Mouse (Mus musculus): Measurements from ENCODE around the gene Cabin1. TPM values are rescaled to one million over a fixed set of nuclear protein-coding genes. Genes with fewer than 3 reads are reported as not detected.

Gene Cabin1
- polyA plus RNA-seq, 2 experiments, result 11.2 to 13.7 TPM

DNA sequence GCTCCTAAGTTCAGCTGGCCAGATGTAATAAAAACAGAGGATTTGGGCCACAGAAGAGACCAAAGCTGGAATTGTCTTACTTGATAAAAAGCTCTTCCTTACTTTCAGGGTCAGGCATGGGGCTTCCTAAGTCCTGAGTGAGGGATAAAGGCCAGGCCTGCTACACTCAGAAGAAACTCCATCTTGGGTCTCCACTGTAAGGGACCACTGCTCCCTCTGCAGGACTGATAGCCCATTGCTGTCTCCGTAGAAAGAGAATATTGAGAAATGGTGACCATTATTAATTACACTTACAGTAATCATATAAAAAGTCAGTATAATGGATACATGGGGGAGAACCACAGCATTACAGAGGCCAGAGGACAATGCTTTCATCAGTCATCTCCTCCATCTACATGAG, 60.6 kb downstream of the Cabin1 start:
- Histone ChIP-seq H3K4me1 (replicated peaks; ENCODE audit: control insufficient read depth in 2 of 2, insufficient read depth in 2 of 2, low read length in 1 of 2) (peaks cover 44 to 51% of the 10 kb centered on the region in 2 experiments), H3K9ac (replicated peaks) (no peak overlapping the region), H3K4me2 (ENCODE audit: low read depth) (no peak overlapping the region), H3K4me3 (ENCODE audit: insufficient read depth in 1 of 2, low read depth in 2 of 2, low read length in 2 of 2) (no peak overlapping the region), H3K27me3 (ENCODE audit: control insufficient read depth, insufficient read depth, low read length) (no peaks in the 10 kb centered on the region), H3K36me3 (replicated peaks; ENCODE audit: control insufficient read depth, insufficient read depth, low read depth) (peaks cover 20% of the 10 kb centered on the region), H3K27ac (peak overlapping the region; percentile 20; the same call in 1 of the 2 replicates), H3K9me3 (ENCODE audit: control insufficient read depth, low read length) (no peaks in the 10 kb centered on the region)
- no peak for ATAC-seq (ENCODE audit: insufficient read depth)
- no peak for DNase-seq (ENCODE audit: low read depth in 3 of 3, low spot score in 3 of 3)
- 90% methylated on average over 1 of the region's 1 CpGs for WGBS (ENCODE audit: insufficient replicate concordance)
- TF ChIP-seq EP300 (IDR thresholded peaks at IDR 0.05; ENCODE audit: low read depth) (no peak), CTCF (IDR thresholded peaks at IDR 0.05; ENCODE audit: low read depth) (peak; percentile 54)

DNA sequence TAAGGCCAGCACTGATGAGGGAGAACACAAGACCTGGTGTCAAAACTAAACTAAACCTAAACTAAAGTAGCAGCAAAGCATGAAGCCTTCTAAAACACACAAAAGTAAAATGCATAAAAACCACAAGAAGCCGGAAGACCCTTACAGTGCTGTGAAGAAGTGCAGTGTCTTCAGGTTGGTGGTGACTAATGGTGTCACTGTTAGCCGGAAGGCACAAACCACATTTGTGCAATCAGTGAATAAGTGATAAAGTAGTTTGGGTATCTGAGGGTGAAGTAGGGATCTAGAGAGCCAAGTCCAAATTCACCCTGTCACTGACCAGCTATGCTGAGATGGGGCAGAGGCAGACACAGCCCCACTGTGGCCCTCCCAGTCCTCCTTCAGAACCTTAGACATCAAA, 61.6 kb downstream of the Cabin1 start:
- WGBS (ENCODE audit: insufficient replicate concordance), result 64% methylated on average over 2 of the region's 2 CpGs
- Histone ChIP-seq H3K4me2 (ENCODE audit: low read depth) (no peak overlapping the region), H3K27me3 (ENCODE audit: control insufficient read depth, insufficient read depth, low read length) (no peaks in the 10 kb centered on the region), H3K9me3 (ENCODE audit: control insufficient read depth, low read length) (no peaks in the 10 kb centered on the region), H3K4me1 (replicated peaks; ENCODE audit: control insufficient read depth in 2 of 2, insufficient read depth in 2 of 2, low read length in 1 of 2) (peaks cover 47 to 53% of the 10 kb centered on the region in 2 experiments), H3K9ac (replicated peaks) (0 out of 2 replicates have a peak overlapping the region, but pooled peaks have one; percentile 10), H3K4me3 (ENCODE audit: insufficient read depth in 1 of 2, low read depth in 2 of 2, low read length in 2 of 2) (no peak overlapping the region), H3K36me3 (replicated peaks; ENCODE audit: control insufficient read depth, insufficient read depth, low read depth) (peaks cover 17% of the 10 kb centered on the region), H3K27ac (peak overlapping the region; percentile 35; the same call in 1 of the 2 replicates)
- no peak for DNase-seq (ENCODE audit: low read depth in 3 of 3, low spot score in 3 of 3)
- no peak for ATAC-seq (ENCODE audit: insufficient read depth)
- no peak for TF ChIP-seq CTCF (IDR thresholded peaks at IDR 0.05; ENCODE audit: low read depth)

GRCm38 (mm10) chr10:75701280-75701679, 62.9 kb downstream of the Cabin1 start:
- TF ChIP-seq CTCF (IDR thresholded peaks at IDR 0.05; ENCODE audit: low read depth) (no peak), EP300 (IDR thresholded peaks at IDR 0.05; ENCODE audit: low read depth) (no peak)
- Histone ChIP-seq H3K9me3 (ENCODE audit: control insufficient read depth, low read length) (no peaks in the 10 kb centered on the region), H3K4me3 (ENCODE audit: insufficient read depth in 1 of 2, low read depth in 2 of 2, low read length in 2 of 2) (no peak overlapping the region), H3K4me1 (replicated peaks; ENCODE audit: control insufficient read depth in 2 of 2, insufficient read depth in 2 of 2, low read length in 1 of 2) (peaks cover 44 to 51% of the 10 kb centered on the region in 2 experiments), H3K27ac (no peak overlapping the region; the same call in 1 of the 2 replicates), H3K4me2 (ENCODE audit: low read depth) (no peak overlapping the region), H3K9ac (replicated peaks) (no peak overlapping the region), H3K27me3 (ENCODE audit: control insufficient read depth, insufficient read depth, low read length) (no peaks in the 10 kb centered on the region), H3K36me3 (replicated peaks; ENCODE audit: control insufficient read depth, insufficient read depth, low read depth) (peaks cover 17% of the 10 kb centered on the region)
- DNase-seq (ENCODE audit: low read depth in 3 of 3, low spot score in 3 of 3) (no peak), ATAC-seq (ENCODE audit: insufficient read depth) (no peak)
- 83% methylated on average over 6 of the region's 6 CpGs for WGBS (ENCODE audit: insufficient replicate concordance)

DNA sequence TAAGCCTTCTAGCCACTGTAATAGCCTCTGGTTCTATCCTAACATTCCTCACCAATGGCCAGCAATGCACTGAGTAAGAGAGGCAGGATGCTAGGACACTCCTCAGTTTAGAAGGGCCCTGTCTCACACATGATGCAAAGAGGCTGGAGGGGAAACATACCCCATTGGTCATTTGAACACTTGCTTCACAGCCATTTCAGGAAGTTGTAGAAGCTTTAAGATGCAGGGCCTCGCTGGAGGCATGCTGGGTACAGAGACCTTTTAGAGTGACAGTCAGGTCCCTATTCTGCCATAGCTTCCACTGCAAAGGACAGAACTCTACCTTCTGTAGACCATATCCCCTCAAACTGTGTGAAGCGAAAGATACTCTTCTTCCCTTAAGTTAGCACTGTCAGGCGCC, 66.4 kb downstream of the Cabin1 start:
- 52% methylated on average over 3 of the region's 3 CpGs for whole genome bisulfite sequencing (ENCODE audit: insufficient replicate concordance)
- H3K4me1 ChIP-seq (replicated peaks; ENCODE audit: control insufficient read depth in 2 of 2, insufficient read depth in 2 of 2, low read length in 1 of 2), result peaks cover 45 to 52% of the 10 kb centered on the region in 2 experiments
- TF ChIP-seq EP300 (IDR thresholded peaks at IDR 0.05; ENCODE audit: low read depth) (no peak), CTCF (IDR thresholded peaks at IDR 0.05; ENCODE audit: low read depth) (no peak)
- H3K4me3 ChIP-seq (ENCODE audit: insufficient read depth in 1 of 2, low read depth in 2 of 2, low read length in 2 of 2), result peak overlapping the region; percentile 38 to 56
- no peaks in the 10 kb centered on the region for H3K27me3 ChIP-seq (ENCODE audit: control insufficient read depth, insufficient read depth, low read length)
- peak overlapping the region; percentile 98 for H3K27ac ChIP-seq
- no peak for DNase-seq (ENCODE audit: low read depth in 3 of 3, low spot score in 3 of 3)
- H3K9me3 ChIP-seq (ENCODE audit: control insufficient read depth, low read length), result no peaks in the 10 kb centered on the region
- H3K9ac ChIP-seq (replicated peaks), result peak overlapping the region; percentile 62
- peak overlapping the region; percentile 72 for H3K4me2 ChIP-seq (ENCODE audit: low read depth)
- peaks cover 35% of the 10 kb centered on the region for H3K36me3 ChIP-seq (replicated peaks; ENCODE audit: control insufficient read depth, insufficient read depth, low read depth)
- no peak; the same call in 1 of the 2 replicates for ATAC-seq (ENCODE audit: insufficient read depth)

DNA sequence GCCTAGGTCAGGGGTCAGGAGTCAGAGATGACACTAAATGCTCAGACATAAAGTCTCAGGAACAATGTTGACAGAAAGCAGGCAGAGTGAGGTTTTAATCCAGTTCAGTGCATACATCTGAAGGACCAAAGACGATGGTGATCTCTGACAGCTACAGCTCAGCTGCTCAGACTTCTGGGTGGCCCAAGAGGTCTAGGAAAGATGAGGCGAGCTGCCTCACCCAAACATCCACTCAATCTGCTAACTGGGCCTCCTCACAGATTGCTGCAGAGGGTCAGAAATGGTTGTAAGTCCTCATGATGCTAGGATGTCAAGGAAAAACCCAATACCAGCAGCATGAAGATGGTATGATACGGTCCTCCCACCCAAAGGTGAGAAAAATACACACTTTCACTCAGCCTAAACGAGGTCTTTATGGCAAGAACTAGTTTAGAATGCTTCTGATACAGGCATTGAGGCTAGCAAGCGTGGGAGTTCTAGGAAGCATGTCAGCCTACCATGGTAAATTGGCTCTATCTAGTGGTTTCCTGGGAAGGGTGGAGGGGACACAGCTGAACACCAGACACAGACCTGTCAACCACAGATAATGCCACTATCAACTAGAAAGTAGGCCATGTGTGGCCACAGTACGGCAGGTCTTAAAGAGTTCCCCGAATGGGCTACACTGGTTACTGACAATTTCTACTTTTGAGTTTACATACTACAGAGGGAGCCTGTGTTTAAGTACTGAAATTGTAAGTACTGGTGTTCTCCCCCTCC, 67.4 kb downstream of the Cabin1 start:
- Histone ChIP-seq H3K9me3 (ENCODE audit: control insufficient read depth, low read length) (no peaks in the 10 kb centered on the region), H3K27ac (peak overlapping the region; percentile 98), H3K9ac (replicated peaks) (peak overlapping the region; percentile 62), H3K4me3 (ENCODE audit: insufficient read depth in 1 of 2, low read depth in 2 of 2, low read length in 2 of 2) (peak overlapping the region; percentile 38 to 56), H3K36me3 (replicated peaks; ENCODE audit: control insufficient read depth, insufficient read depth, low read depth) (peaks cover 34% of the 10 kb centered on the region), H3K4me1 (replicated peaks; ENCODE audit: control insufficient read depth in 2 of 2, insufficient read depth in 2 of 2, low read length in 1 of 2) (peaks cover 45 to 52% of the 10 kb centered on the region in 2 experiments), H3K4me2 (ENCODE audit: low read depth) (peak overlapping the region; percentile 72), H3K27me3 (ENCODE audit: control insufficient read depth, insufficient read depth, low read length) (no peaks in the 10 kb centered on the region)
- 24% methylated on average over 7 of the region's 7 CpGs for WGBS (ENCODE audit: insufficient replicate concordance)
- ATAC-seq (ENCODE audit: insufficient read depth) (peak; percentile 98), DNase-seq (ENCODE audit: low read depth in 3 of 3, low spot score in 3 of 3) (peak; percentile 81 to 91 (median 85))
- TF ChIP-seq CTCF (IDR thresholded peaks at IDR 0.05; ENCODE audit: low read depth), result peak; percentile 21
- TF ChIP-seq EP300 (IDR thresholded peaks at IDR 0.05; ENCODE audit: low read depth), result peak; percentile 95
